Mouse (Mus musculus): ENCODE data around the gene Serpina3i. TPM values are rescaled to one million over a fixed set of nuclear protein-coding genes. Genes with fewer than 3 reads are reported as not detected.

The Serpina3i gene
- polyA plus RNA-seq (2015; fragmentation: Nextera tagmentation; extraction: Ambion mirVana): 0.16 and 0.35 TPM in 2 replicates

- Histone ChIP-seq H3K27me3 (ENCODE audit: control insufficient read depth, insufficient read depth, low read depth, low read length) (no peaks in the 10 kb centered on the region), H3K36me3 (ENCODE audit: control insufficient read depth, insufficient read depth) (no peaks in the 10 kb centered on the region), H3K9me3 (replicated peaks; ENCODE audit: control insufficient read depth, low read length) (no peaks in the 10 kb centered on the region), H3K4me1 (ENCODE audit: control insufficient read depth, low read depth, low read length) (no peaks in the 10 kb centered on the region), H3K9ac (ENCODE audit: low read depth, low read length) (no peak within 1 kb of the TSS), H3K4me3 (ENCODE audit: low read depth, low read length) (no peak within 1 kb of the TSS), H3K27ac (ENCODE audit: low read length) (no peak within 1 kb of the TSS), H3K4me2 (ENCODE audit: low read depth, low read length) (no peak within 1 kb of the TSS)
- ATAC-seq (ENCODE audit: low read depth): 0 out of 2 replicates have a peak, but pooled peaks have one; percentile 9
Measured at GRCm38 (mm10) chr12:104262863-104263262, at the start of gene Serpina3i. Gene Serpina3i, plus strand, starts transcription at chr12:104263122.

- H3K36me3 ChIP-seq (ENCODE audit: control insufficient read depth, insufficient read depth): no peaks in the 10 kb centered on the region
- no peaks in the 10 kb centered on the region for H3K27me3 ChIP-seq (ENCODE audit: control insufficient read depth, insufficient read depth, low read depth, low read length)
- H3K9ac ChIP-seq (ENCODE audit: low read depth, low read length): no peak overlapping the region
- no peak overlapping the region for H3K4me2 ChIP-seq (ENCODE audit: low read depth, low read length)
- H3K27ac ChIP-seq (ENCODE audit: low read length): no peak overlapping the region
- no peaks in the 10 kb centered on the region for H3K4me1 ChIP-seq (ENCODE audit: control insufficient read depth, low read depth, low read length)
- 36% methylated on average over 2 of the region's 2 CpGs for WGBS (ENCODE audit: insufficient replicate concordance)
- H3K4me3 ChIP-seq (ENCODE audit: low read depth, low read length): no peak overlapping the region
- no peak for ATAC-seq (ENCODE audit: low read depth)
- H3K9me3 ChIP-seq (replicated peaks; ENCODE audit: control insufficient read depth, low read length): no peaks in the 10 kb centered on the region
Measured at GRCm38 (mm10) chr12:104213689-104214444, 49.1 kb upstream of the Serpina3i start.

- 45% methylated on average over 1 of the region's 1 CpGs for WGBS (ENCODE audit: insufficient replicate concordance)
- Histone ChIP-seq H3K36me3 (ENCODE audit: control insufficient read depth, insufficient read depth) (no peaks in the 10 kb centered on the region), H3K27me3 (ENCODE audit: control insufficient read depth, insufficient read depth, low read depth, low read length) (no peaks in the 10 kb centered on the region), H3K9ac (ENCODE audit: low read depth, low read length) (no peak within 1 kb of the TSS), H3K4me2 (ENCODE audit: low read depth, low read length) (no peak within 1 kb of the TSS), H3K27ac (ENCODE audit: low read length) (no peak within 1 kb of the TSS), H3K9me3 (replicated peaks; ENCODE audit: control insufficient read depth, low read length) (no peaks in the 10 kb centered on the region), H3K4me3 (ENCODE audit: low read depth, low read length) (no peak within 1 kb of the TSS), H3K4me1 (ENCODE audit: control insufficient read depth, low read depth, low read length) (no peaks in the 10 kb centered on the region)
- no peak; the same call in 1 of the 2 replicates for ATAC-seq (ENCODE audit: low read depth)
Measured at GRCm38 (mm10) chr12:104214445-104214753, 48.5 kb upstream of the Serpina3i start, which contains the start of gene Serpina3f. Gene Serpina3f, plus strand, starts transcription at chr12:104214544.

- no peak overlapping the region for H3K4me2 ChIP-seq (ENCODE audit: low read depth, low read length)
- no peak overlapping the region for H3K27ac ChIP-seq (ENCODE audit: low read length)
- H3K9ac ChIP-seq (ENCODE audit: low read depth, low read length): no peak overlapping the region
- no peak overlapping the region for H3K4me3 ChIP-seq (ENCODE audit: low read depth, low read length)
- H3K27me3 ChIP-seq (ENCODE audit: control insufficient read depth, insufficient read depth, low read depth, low read length): no peaks in the 10 kb centered on the region
- no peaks in the 10 kb centered on the region for H3K9me3 ChIP-seq (replicated peaks; ENCODE audit: control insufficient read depth, low read length)
- no peaks in the 10 kb centered on the region for H3K36me3 ChIP-seq (ENCODE audit: control insufficient read depth, insufficient read depth)
- no peak for ATAC-seq (ENCODE audit: low read depth)
- WGBS (ENCODE audit: insufficient replicate concordance): 26% methylated on average over 1 of the region's 1 CpGs
- no peaks in the 10 kb centered on the region for H3K4me1 ChIP-seq (ENCODE audit: control insufficient read depth, low read depth, low read length)
Measured at GRCm38 (mm10) chr12:104215249-104215648, 47.7 kb upstream of the Serpina3i start.

GRCm38 (mm10) chr12:104221616-104222015 lies 41.3 kb upstream of the Serpina3i start:
- Histone ChIP-seq H3K27ac (ENCODE audit: low read length) (no peak overlapping the region), H3K36me3 (ENCODE audit: control insufficient read depth, insufficient read depth) (no peaks in the 10 kb centered on the region), H3K27me3 (ENCODE audit: control insufficient read depth, insufficient read depth, low read depth, low read length) (no peaks in the 10 kb centered on the region), H3K4me2 (ENCODE audit: low read depth, low read length) (no peak overlapping the region), H3K9ac (ENCODE audit: low read depth, low read length) (no peak overlapping the region), H3K4me1 (ENCODE audit: control insufficient read depth, low read depth, low read length) (no peaks in the 10 kb centered on the region), H3K9me3 (replicated peaks; ENCODE audit: control insufficient read depth, low read length) (no peaks in the 10 kb centered on the region), H3K4me3 (ENCODE audit: low read depth, low read length) (no peak overlapping the region)
- no peak for ATAC-seq (ENCODE audit: low read depth)
- WGBS (ENCODE audit: insufficient replicate concordance): 69% methylated on average over 1 of the region's 1 CpGs

- no peaks in the 10 kb centered on the region for H3K36me3 ChIP-seq (ENCODE audit: control insufficient read depth, insufficient read depth)
- no peaks in the 10 kb centered on the region for H3K4me1 ChIP-seq (ENCODE audit: control insufficient read depth, low read depth, low read length)
- ATAC-seq (ENCODE audit: low read depth): no peak
- no peak overlapping the region for H3K27ac ChIP-seq (ENCODE audit: low read length)
- no peak overlapping the region for H3K4me2 ChIP-seq (ENCODE audit: low read depth, low read length)
- H3K9ac ChIP-seq (ENCODE audit: low read depth, low read length): no peak overlapping the region
- no peak overlapping the region for H3K4me3 ChIP-seq (ENCODE audit: low read depth, low read length)
- no peaks in the 10 kb centered on the region for H3K9me3 ChIP-seq (replicated peaks; ENCODE audit: control insufficient read depth, low read length)
- 22% methylated on average over 1 of the region's 1 CpGs for WGBS (ENCODE audit: insufficient replicate concordance)
- H3K27me3 ChIP-seq (ENCODE audit: control insufficient read depth, insufficient read depth, low read depth, low read length): no peaks in the 10 kb centered on the region
Measured at GRCm38 (mm10) chr12:104223690-104224089, 39.2 kb upstream of the Serpina3i start.

GRCm38 (mm10) chr12:104224598-104225300 lies 38.2 kb upstream of the Serpina3i start:
- Histone ChIP-seq H3K9me3 (replicated peaks; ENCODE audit: control insufficient read depth, low read length) (no peaks in the 10 kb centered on the region), H3K4me1 (ENCODE audit: control insufficient read depth, low read depth, low read length) (no peaks in the 10 kb centered on the region), H3K36me3 (ENCODE audit: control insufficient read depth, insufficient read depth) (no peaks in the 10 kb centered on the region), H3K27ac (ENCODE audit: low read length) (no peak overlapping the region), H3K27me3 (ENCODE audit: control insufficient read depth, insufficient read depth, low read depth, low read length) (no peaks in the 10 kb centered on the region), H3K4me2 (ENCODE audit: low read depth, low read length) (no peak overlapping the region), H3K4me3 (ENCODE audit: low read depth, low read length) (no peak overlapping the region), H3K9ac (ENCODE audit: low read depth, low read length) (no peak overlapping the region)
- 32% methylated on average over 7 of the region's 7 CpGs for WGBS (ENCODE audit: insufficient replicate concordance)
- no peak for ATAC-seq (ENCODE audit: low read depth)

- H3K27me3 ChIP-seq (ENCODE audit: control insufficient read depth, insufficient read depth, low read depth, low read length): no peaks in the 10 kb centered on the region
- H3K4me1 ChIP-seq (ENCODE audit: control insufficient read depth, low read depth, low read length): no peaks in the 10 kb centered on the region
- H3K36me3 ChIP-seq (ENCODE audit: control insufficient read depth, insufficient read depth): no peaks in the 10 kb centered on the region
- H3K27ac ChIP-seq (ENCODE audit: low read length): no peak overlapping the region
- H3K4me3 ChIP-seq (ENCODE audit: low read depth, low read length): no peak overlapping the region
- no peak overlapping the region for H3K4me2 ChIP-seq (ENCODE audit: low read depth, low read length)
- ATAC-seq (ENCODE audit: low read depth): no peak
- 29% methylated on average over 2 of the region's 2 CpGs for whole genome bisulfite sequencing (ENCODE audit: insufficient replicate concordance)
- H3K9me3 ChIP-seq (replicated peaks; ENCODE audit: control insufficient read depth, low read length): no peaks in the 10 kb centered on the region
- H3K9ac ChIP-seq (ENCODE audit: low read depth, low read length): no peak overlapping the region
Measured at GRCm38 (mm10) chr12:104230762-104231161, 32.2 kb upstream of the Serpina3i start.

- Histone ChIP-seq H3K4me1 (ENCODE audit: control insufficient read depth, low read depth, low read length) (no peaks in the 10 kb centered on the region), H3K4me2 (ENCODE audit: low read depth, low read length) (no peak within 1 kb of the TSS), H3K27me3 (ENCODE audit: control insufficient read depth, insufficient read depth, low read depth, low read length) (no peaks in the 10 kb centered on the region), H3K4me3 (ENCODE audit: low read depth, low read length) (no peak within 1 kb of the TSS), H3K9me3 (replicated peaks; ENCODE audit: control insufficient read depth, low read length) (no peaks in the 10 kb centered on the region), H3K36me3 (ENCODE audit: control insufficient read depth, insufficient read depth) (no peaks in the 10 kb centered on the region), H3K27ac (ENCODE audit: low read length) (no peak within 1 kb of the TSS), H3K9ac (ENCODE audit: low read depth, low read length) (no peak within 1 kb of the TSS)
- no peak for ATAC-seq (ENCODE audit: low read depth)
- 17% methylated on average over 5 of the region's 5 CpGs for WGBS (ENCODE audit: insufficient replicate concordance)
Measured at GRCm38 (mm10) chr12:104235915-104236314, 27.0 kb upstream of the Serpina3i start, which contains the start of gene Serpina3g. Gene Serpina3g, plus strand, starts transcription at chr12:104236245.

All from liver, embryonic 16.5 days (tissue).